Mouse (Mus musculus) urinary bladder, adult 2 months (tissue): ENCODE measurements around the gene Max. TPM values are rescaled to one million over a fixed set of nuclear protein-coding genes. Genes with fewer than 3 reads are reported as not detected.

ENCODE experiments used
- DNase-seq: peaks from one replicate; pipeline ENCODE4 v3.0.0; 2022; ENCODE audit warnings: low spot score
- polyA plus RNA-seq: library from polyadenylated mRNA; depleted of rRNA; stranded (reverse); fragments of >200 nt; gene quantifications from 2 replicates; pipeline ENCODE4 v1.2.3, GENCODE M21; 2012; rRNA removed

Gene Max
- polyA plus RNA-seq = 42.5 and 57.7 TPM in 2 replicates

DNA sequence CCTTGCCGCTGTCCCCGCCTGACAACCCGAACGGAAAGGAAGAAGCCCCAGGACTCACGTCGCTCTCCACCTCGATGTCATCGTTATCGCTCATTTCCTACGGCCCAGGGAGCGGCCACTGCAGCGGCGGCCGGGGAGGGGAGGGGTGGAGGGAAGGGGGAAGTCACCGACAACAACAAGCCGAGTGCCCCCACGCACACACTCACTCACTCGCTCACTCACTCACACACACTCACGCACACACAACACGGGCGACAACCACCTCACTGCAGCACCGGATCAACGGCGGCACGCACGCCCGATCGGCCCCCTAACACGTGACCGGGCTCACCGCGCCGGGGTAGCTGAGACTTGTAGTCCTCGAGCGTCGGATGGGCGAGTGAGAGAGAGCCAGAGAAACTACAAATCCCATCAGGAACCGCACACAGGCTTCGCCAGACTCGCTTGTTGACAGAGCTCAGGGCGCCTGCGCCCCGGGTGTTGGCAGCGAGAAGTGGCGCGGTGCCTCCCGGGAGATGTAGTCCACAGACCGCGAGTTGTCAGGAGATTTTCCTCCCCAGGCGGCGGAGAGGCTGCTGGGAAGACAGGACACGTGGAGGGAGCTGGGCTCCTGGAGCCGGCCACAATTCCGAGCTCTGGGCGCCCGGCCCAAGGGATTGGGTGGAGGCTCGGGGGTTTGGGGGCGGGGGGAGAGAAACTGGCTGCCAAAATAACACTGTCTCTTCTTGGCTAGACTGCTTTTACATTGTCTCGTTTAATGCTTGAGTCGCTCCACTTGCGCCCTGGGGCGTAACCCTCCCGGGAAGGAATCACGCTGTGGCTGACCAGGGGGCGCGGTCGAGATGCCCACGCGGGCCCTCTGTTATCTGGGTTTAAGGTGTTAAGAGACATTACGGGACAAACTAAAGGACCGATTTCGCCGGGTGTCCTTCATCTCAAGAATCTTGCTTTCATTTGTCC, at the start of gene Max:
TSS of gene Max (minus strand) at position 270 of the 960 bp plus-strand sequence.
- peak; percentile 92 for DNase-seq

GRCm38 (mm10) chr12:77011092-77011720, 49.2 kb upstream of the Max start:
- DNase-seq = no peak

DNA sequence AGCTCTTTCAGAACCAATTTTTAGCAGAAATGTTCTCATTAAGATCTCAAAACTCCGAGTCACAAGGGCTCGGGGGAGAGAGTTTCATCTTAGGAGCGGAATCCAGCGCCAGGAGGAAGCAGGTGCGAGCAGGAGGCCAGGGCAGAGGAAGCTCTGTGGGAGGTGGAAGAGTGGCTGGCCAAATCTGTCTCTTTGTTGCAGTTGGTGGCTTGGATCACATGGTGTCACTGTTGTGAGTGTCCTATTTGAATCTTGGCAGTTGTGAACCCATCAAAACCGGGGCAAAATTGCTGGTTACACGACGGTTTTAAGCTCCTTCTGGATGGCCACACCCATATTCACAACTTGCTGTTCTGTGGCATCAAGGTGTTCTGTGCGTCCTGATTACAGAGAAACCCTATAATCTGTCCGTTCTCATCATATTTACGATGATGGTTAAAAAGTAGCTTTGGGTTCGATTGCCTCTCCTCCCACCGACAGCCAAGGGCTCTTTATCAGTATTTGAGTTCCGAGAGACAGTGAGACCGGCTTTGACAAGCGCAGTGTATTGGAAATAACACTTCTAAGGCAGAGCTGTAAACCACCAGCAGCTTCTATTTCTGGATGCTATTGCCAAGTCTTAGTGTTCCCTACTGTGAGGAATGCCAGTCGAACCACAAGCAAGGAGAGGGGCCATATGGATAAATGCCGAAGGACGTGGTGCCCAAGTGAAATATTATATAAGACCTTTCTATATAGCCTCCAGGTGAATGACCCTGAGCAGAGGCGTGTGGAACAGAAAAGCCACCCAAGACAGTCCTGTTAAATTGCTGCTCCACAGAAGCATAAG, 47.4 kb upstream of the Max start:
- DNase-seq = no peak

GRCm38 (mm10) chr12:77004893-77005292, 42.9 kb upstream of the Max start:
- DNase-seq = no peak

GRCm38 (mm10) chr12:77002551-77003228, 40.7 kb upstream of the Max start:
- no peak for DNase-seq

DNA sequence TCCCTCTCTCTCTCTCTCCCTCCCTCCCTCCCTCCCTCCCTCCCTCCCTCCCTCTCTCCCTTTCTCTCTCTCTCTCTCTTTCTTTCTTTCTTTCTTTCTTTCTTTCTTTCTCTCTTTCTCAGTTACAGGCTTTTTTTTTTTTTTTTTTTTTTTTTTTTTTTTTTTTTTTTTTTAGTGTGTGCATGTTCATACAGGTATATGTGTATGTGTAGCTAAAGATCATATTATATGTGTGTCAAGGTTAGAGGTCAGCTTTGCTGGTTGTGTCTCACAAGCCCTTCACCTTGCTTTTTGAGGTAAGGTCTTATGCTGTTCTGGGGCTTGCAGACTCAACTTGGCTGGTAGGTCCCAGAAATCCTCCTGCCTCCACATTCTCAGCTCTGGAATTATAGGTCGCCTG, 39.3 kb upstream of the Max start:
- DNase-seq = no peak

DNA sequence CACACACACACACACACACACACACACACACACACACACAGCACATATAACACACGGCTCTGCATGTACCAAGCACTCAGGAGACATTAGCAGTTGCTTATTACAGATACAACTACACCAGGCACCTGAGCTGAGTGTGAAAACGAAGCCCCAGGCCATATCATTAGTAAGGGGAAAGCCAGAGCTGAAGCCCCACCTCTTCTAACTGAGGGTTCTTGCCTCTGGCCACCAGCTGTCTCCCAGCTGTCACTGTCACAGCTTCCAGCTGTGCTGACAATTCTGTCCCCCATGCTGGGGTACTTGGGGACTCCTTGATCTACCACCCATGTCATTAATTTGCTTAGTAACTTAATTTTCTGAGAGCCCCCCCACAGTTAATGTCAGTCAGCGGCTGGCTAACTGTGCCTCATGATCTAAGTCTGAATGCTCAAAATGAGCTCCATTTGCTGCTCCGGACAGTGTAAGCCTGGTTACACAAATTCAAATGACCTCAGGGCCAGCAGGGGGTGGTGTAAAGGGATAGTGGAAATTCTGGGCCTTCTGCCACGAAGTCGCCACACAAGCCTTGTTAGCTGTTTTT, 38.8 kb upstream of the Max start:
- DNase-seq = no peak

DNA sequence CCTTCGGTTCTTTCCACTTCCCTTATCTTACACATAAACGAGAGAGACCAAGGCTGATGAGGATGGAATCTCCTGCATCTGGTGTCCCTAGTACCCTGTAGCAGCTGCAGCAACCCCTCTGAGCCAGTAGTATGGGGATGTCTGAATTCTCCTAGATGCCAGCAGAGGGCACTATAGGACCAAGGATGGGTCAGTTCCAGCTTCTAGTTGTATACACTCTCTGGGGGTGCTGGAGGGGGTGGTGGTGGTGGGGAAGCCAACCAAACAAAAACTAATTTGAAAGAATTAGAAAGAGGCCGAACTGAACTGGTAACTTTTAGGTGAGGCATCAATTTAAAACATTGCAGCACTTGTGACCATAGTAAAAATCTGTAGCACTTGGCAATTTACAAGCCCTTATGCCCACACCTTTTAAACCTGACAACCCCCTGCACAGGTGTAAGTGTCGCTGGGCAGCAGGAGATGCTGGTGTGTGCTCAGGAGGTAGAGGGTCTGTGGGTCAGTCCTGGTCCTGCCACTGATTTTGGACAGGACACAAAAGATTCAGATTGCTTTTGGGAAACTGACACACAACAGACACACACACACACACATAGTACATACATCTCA, 38.2 kb upstream of the Max start:
- no peak for DNase-seq

DNA sequence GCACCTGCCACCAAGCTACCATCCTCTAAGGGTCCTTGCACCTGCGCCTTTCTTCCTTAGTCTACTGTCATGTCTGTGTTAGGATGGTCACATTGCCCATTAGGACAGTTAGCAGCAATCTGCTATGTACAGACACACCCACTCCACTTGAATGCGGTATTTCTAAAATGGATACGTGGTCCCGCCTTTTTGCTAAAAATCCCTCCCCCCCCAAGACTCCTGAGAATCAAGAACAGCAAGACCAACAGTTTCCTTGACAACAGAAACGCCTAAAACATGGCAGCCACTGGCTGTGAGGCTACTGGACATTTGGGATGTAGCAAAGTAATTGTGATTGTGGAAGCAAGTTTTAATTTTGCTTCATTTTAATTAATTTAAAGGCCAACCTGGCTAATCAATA, 32.8 kb upstream of the Max start:
- no peak for DNase-seq

DNA sequence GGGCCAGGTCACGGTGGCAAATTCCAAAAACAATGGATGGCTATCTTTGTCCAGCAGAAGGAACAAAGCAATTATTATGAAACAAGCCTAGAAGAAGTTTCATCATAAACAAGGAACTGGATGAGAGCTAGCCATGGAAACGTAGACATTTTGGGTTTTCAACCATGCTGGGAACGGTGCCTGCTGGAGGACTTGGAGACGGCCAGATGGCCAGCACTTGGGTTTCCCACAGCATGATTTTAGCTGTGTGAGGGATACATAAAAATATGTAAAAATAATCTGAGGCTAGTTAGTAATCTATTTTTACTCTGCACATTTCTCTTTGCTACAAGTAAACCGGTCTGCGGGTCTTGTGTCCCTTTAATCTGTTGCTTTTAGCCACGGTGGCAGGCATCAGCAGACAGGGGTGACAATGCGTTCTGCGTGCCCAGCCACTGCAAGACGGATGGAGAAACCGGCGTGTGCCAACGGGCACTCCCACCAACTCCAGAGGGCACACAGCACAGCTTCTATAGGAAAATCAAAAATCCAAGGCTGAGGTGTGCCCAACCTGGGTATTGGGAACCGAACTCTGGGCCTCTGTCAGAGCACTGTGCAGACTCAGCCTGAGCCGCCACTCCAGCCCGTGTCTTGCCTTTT, 31.0 kb upstream of the Max start:
- DNase-seq = no peak

DNA sequence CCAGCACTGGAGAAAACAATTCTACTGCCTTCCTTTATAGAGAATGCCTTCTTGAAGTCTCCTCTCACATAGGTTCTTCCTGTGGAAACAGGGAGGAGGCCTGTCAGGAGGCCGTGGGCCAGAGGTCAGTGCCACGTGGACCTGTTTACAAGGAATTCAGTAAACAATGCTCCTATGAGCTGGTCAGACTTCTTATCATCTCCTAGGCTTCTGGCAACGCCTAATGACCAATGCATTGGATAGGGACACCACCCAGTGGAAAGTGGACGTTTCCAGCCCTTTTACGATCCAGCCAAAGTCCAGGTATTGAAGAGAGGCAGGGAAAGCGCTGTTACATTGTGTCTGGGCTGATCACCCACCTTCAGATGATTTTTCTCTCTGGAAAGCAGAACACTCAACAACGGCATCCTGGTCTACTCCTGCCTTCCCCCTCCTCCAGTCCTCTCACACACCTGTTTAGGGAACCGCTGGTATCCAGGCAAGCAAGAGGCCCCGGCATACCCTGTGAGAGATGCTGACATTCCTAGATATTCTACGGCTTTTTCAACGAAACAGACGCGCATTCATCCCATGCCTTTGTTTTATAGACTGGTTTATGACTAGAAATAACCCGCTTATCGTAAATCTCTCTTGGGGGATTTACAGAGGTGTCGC, 20.9 kb upstream of the Max start:
- DNase-seq = no peak

DNA sequence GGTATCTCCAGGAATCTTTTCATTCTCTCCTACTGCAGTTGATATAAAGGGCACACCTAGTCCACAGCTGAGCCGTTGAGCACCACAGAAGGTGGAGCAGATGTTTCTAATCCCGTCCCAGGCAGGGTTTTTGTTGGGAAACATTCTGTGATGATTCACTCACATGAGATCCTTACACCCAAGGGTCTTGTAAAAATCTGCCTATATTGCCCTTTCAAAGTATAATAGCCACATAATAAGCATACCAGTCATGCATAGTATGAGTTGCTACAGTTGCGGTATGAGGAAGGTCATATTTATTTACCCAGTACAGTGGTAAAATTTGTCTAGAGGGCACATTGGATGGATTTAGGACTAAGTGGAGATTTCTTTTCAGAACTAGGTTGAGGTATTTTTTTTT, 17.5 kb upstream of the Max start:
- no peak for DNase-seq

DNA sequence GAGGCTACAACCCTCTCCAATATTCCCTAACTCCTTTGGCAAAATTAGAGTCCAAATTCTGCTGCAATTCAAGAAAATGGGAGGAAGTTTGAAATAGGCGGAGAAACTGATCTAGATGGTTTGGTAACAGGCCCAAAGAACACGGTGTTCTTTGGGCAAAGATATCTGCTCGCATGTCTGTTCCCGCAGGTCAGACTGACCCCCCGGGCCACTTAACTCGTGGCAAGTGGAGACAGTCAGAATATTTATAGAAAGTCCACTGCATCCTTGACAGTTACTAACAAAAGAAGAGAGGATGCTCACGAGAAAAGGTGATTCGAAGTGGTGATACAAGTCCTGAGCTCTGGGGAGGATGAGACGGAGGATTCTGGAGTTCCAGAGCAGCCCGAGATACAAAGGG, 10.7 kb upstream of the Max start:
- DNase-seq = no peak

- DNase-seq = no peak
These were observed 10.2 kb upstream of the Max start for GRCm38 (mm10) chr12:76972241-76972640.

DNA sequence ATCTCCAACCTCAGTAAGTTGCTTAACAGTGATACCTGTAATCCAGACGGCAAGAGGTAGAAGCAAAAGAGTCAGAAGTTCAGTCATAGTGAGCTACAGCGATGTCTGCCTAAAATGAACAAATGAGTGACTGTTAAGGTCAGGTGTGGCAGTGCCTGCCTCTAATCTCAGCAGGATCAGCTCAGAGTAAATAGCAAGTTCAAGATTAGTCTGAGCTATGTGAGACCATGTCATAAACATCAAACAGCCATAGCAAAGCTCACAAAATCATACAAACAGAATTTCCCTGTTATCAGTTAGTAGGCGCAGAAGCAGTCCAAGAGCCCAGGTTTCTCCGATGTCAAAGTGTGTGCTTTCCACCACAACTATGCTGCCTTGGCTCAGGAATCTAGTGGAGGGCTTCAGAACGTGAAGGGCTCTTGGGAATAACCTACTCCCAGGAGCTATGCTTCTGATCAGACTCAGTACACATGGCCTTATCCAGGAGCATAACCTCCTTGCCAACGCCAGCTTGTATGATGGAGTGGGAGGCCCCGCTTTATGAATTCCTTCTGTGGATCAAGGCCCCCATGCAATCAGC, 9.7 kb upstream of the Max start:
- no peak for DNase-seq

GRCm38 (mm10) chr12:76965876-76966275, 3.9 kb upstream of the Max start:
- DNase-seq = no peak

DNA sequence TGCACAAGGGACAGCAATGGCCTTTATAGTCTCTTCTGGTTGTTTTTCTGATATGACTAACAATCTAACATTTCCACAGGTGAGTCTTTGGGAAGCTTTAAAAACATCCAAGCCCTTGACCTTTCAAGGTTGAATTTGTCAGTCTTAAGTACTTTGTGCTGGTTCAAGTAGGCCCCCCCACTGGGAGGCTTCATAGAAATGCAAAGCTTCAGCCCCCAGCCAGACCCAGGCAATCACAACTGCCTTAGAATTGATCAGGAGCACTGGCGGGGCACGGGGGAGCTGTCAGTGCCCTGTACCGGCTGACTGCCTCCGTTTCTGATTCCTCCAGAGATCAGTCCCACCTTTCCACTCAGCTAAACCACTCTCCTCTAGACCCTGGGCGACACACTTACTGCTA, 3.1 kb upstream of the Max start:
- no peak for DNase-seq

DNA sequence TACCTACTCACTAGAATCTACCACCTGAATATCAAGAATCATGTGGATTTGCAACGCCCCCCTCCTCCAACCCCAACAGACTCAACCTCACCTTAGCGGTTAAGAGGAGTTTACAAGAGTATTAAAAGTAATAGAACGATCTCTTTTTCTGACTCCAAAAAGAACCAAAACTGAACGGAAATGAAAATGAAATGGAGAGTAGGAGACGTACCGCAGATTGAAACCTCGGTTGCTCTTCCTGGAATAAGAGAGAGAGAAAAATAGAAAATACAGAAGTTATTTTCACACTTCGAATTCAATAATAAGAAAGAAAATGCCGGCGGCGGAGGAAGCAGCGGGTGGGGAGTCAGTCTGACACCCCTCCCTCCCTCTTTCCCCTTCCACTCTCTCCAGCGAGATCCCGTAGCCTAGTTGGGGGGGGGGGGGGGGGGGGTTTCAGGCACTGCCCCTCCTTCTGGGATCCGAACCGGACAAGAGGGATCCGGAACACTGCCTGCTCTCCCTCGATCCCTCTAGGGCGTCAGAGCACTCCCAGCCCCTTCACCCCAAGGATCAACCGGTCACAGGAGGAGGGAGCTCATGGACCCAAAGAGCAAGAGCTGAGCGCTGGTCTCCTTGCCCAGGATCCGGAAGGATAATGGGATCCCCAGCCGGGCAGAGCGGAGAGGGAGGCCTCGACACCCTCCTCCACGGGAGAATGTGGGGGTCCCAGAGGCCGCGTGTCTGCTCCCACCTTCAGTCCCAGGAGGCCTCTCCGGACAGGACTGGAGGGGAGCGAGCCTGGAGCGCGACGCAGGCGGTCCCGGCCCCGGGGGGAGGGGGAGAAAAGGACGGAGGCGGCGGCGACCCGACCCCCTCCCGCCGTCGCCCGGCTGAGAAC, 709 bp downstream of the Max start:
- DNase-seq = no peak

- DNase-seq = no peak
These were observed 4.3 kb downstream of the Max start for GRCm38 (mm10) chr12:76957688-76958087.
